Mouse (Mus musculus) frontal cortex, postnatal 36 days (tissue): ENCODE results near the gene Thrb.

ENCODE experiments used
- DNase-seq, 2 experiments: peaks; one replicate each; pipeline ENCODE4 v3.0.0; 2022; ENCODE audit warnings: low spot score in 2 of 2

Thrb gene

GRCm38 (mm10) chr14:17713297-17713904 is 53.3 kb downstream of the Thrb start:
- DNase-seq = no peak

GRCm38 (mm10) chr14:17719494-17719893 is 59.4 kb downstream of the Thrb start:
- no peak for DNase-seq

GRCm38 (mm10) chr14:17722824-17723445 is 62.9 kb downstream of the Thrb start:
- peak; percentile 24 to 50 for DNase-seq

- DNase-seq = no peak
Observed at GRCm38 (mm10) chr14:17724577-17724976, 64.5 kb downstream of the Thrb start.

- DNase-seq = no peak
Observed at GRCm38 (mm10) chr14:17726906-17727305, 66.8 kb downstream of the Thrb start.

- DNase-seq = no peak
Observed at GRCm38 (mm10) chr14:17727878-17728277, 67.8 kb downstream of the Thrb start.

GRCm38 (mm10) chr14:17728889-17729288 is 68.8 kb downstream of the Thrb start:
- no peak for DNase-seq

GRCm38 (mm10) chr14:17731020-17731419 is 71.0 kb downstream of the Thrb start:
- no peak for DNase-seq

GRCm38 (mm10) chr14:17733077-17733778 is 73.2 kb downstream of the Thrb start:
- DNase-seq = no peak

- DNase-seq = no peak
Observed at GRCm38 (mm10) chr14:17733779-17734137, 73.7 kb downstream of the Thrb start.

- no peak for DNase-seq
Observed at GRCm38 (mm10) chr14:17735440-17735839, 75.4 kb downstream of the Thrb start.

GRCm38 (mm10) chr14:17740903-17741302 is 80.8 kb downstream of the Thrb start:
- DNase-seq = no peak

GRCm38 (mm10) chr14:17742264-17742663 is 82.2 kb downstream of the Thrb start:
- DNase-seq = no peak

- DNase-seq = no peak
Observed at GRCm38 (mm10) chr14:17742902-17743712, 83.0 kb downstream of the Thrb start.

GRCm38 (mm10) chr14:17743713-17744158 is 83.7 kb downstream of the Thrb start:
- peak in 1 of 2 experiments; percentile 15 for DNase-seq

GRCm38 (mm10) chr14:17747922-17748321 is 87.9 kb downstream of the Thrb start:
- DNase-seq = no peak

GRCm38 (mm10) chr14:17748945-17749344 is 88.9 kb downstream of the Thrb start:
- no peak for DNase-seq

- DNase-seq = no peak
Observed at GRCm38 (mm10) chr14:17751911-17752310, 91.8 kb downstream of the Thrb start.

- DNase-seq = no peak
Observed at GRCm38 (mm10) chr14:17753429-17753828, 93.4 kb downstream of the Thrb start.

- no peak for DNase-seq
Observed at GRCm38 (mm10) chr14:17756732-17757131, 96.7 kb downstream of the Thrb start.

GRCm38 (mm10) chr14:17767987-17768386 is 107.9 kb downstream of the Thrb start:
- DNase-seq = no peak

GRCm38 (mm10) chr14:17774404-17774803 is 114.3 kb downstream of the Thrb start:
- no peak for DNase-seq
